Mouse (Mus musculus): Measurements from ENCODE around the gene Pde6d.

Gene Pde6d

GRCm38 (mm10) chr1:86533411-86534130, 48.9 kb downstream of the Pde6d start:
- no peak for TF ChIP-seq GATA4 (IDR thresholded peaks at IDR 0.05; ENCODE audit: insufficient replicate concordance, low read length)

- TF ChIP-seq GATA4 (IDR thresholded peaks at IDR 0.05; ENCODE audit: insufficient replicate concordance, low read length) = no peak
Observed at GRCm38 (mm10) chr1:86532362-86533051, 49.9 kb downstream of the Pde6d start.

GRCm38 (mm10) chr1:86531547-86532321, 50.7 kb downstream of the Pde6d start:
- no peak for TF ChIP-seq GATA4 (IDR thresholded peaks at IDR 0.05; ENCODE audit: insufficient replicate concordance, low read length)

- no peak for TF ChIP-seq GATA4 (IDR thresholded peaks at IDR 0.05; ENCODE audit: insufficient replicate concordance, low read length)
Observed at GRCm38 (mm10) chr1:86530871-86531546, 51.4 kb downstream of the Pde6d start.

GRCm38 (mm10) chr1:86529590-86529989, 52.8 kb downstream of the Pde6d start:
- TF ChIP-seq GATA4 (IDR thresholded peaks at IDR 0.05; ENCODE audit: insufficient replicate concordance, low read length) = no peak

- TF ChIP-seq GATA4 (IDR thresholded peaks at IDR 0.05; ENCODE audit: insufficient replicate concordance, low read length) = no peak
Observed at GRCm38 (mm10) chr1:86528571-86529180, 53.8 kb downstream of the Pde6d start.

GRCm38 (mm10) chr1:86527599-86528486, 54.6 kb downstream of the Pde6d start:
- TF ChIP-seq GATA4 (IDR thresholded peaks at IDR 0.05; ENCODE audit: insufficient replicate concordance, low read length) = no peak; the same call in 1 of the 2 replicates

GRCm38 (mm10) chr1:86526789-86527598, 55.4 kb downstream of the Pde6d start:
- no peak for TF ChIP-seq GATA4 (IDR thresholded peaks at IDR 0.05; ENCODE audit: insufficient replicate concordance, low read length)

- no peak; the same call in 1 of the 2 replicates for TF ChIP-seq GATA4 (IDR thresholded peaks at IDR 0.05; ENCODE audit: insufficient replicate concordance, low read length)
Observed at GRCm38 (mm10) chr1:86526116-86526788, 56.2 kb downstream of the Pde6d start, which contains the start of gene Ptma. Ptma (plus strand) TSS chr1:86526726.

GRCm38 (mm10) chr1:86525499-86526115, 56.8 kb downstream of the Pde6d start:
- TF ChIP-seq GATA4 (IDR thresholded peaks at IDR 0.05; ENCODE audit: insufficient replicate concordance, low read length) = no peak

- TF ChIP-seq GATA4 (IDR thresholded peaks at IDR 0.05; ENCODE audit: insufficient replicate concordance, low read length) = peak; percentile 41; the same call in 1 of the 2 replicates
Observed at GRCm38 (mm10) chr1:86524619-86525498, 57.6 kb downstream of the Pde6d start.
